Mouse (Mus musculus): ENCODE data around the gene Sec13. TPM values are rescaled to one million over a fixed set of nuclear protein-coding genes. Genes with fewer than 3 reads are reported as not detected.

Gene Sec13
- polyA plus RNA-seq, 1 experiment from 2014 or later: 313 TPM

GRCm38 (mm10) chr6:113695766-113696355, 44.7 kb downstream of the Sec13 start:
- Histone ChIP-seq H3K27me3 (ENCODE audit: insufficient read depth, poor library complexity, severe bottlenecking) (no peaks in the 10 kb centered on the region), H3K4me3 (peak overlapping the region; percentile 95), H3K27ac (peak overlapping the region; percentile 95), H3K36me3 (peaks cover 24% of the 10 kb centered on the region), H3K4me1 (peaks cover 60% of the 10 kb centered on the region), H3K9me3 (no peaks in the 10 kb centered on the region)
- WGBS: 37% methylated on average over 4 of the region's 4 CpGs
- DNase-seq (ENCODE audit: low spot score): no peak

GRCm38 (mm10) chr6:113695203-113695602, 45.3 kb downstream of the Sec13 start:
- Histone ChIP-seq H3K4me3 (no peak overlapping the region), H3K27ac (peak overlapping the region; percentile 95; the same call in 1 of the 2 replicates), H3K36me3 (peaks cover 19% of the 10 kb centered on the region), H3K9me3 (no peaks in the 10 kb centered on the region), H3K27me3 (ENCODE audit: insufficient read depth, poor library complexity, severe bottlenecking) (no peaks in the 10 kb centered on the region), H3K4me1 (peaks cover 66% of the 10 kb centered on the region)
- WGBS: 68% methylated on average over 1 of the region's 1 CpGs
- no peak for DNase-seq (ENCODE audit: low spot score)

- 78% methylated on average over 5 of the region's 5 CpGs for WGBS
Measured at GRCm38 (mm10) chr6:113693377-113693776, 47.2 kb downstream of the Sec13 start.

GRCm38 (mm10) chr6:113692661-113693133, 47.8 kb downstream of the Sec13 start:
- Histone ChIP-seq H3K36me3 (peaks cover 14% of the 10 kb centered on the region), H3K9me3 (no peaks in the 10 kb centered on the region), H3K4me1 (peaks cover 60% of the 10 kb centered on the region), H3K4me3 (no peak overlapping the region), H3K27ac (peak overlapping the region; percentile 37; the same call in 1 of the 2 replicates), H3K27me3 (ENCODE audit: insufficient read depth, poor library complexity, severe bottlenecking) (no peaks in the 10 kb centered on the region)
- DNase-seq (ENCODE audit: low spot score): no peak
- 88% methylated on average over 5 of the region's 5 CpGs for WGBS

More at GRCm38 (mm10) chr6:113693377-113693776, 47.2 kb downstream of the Sec13 start:
- Histone ChIP-seq H3K4me1 (peaks cover 62% of the 10 kb centered on the region), H3K27ac (peak overlapping the region; percentile 37; the same call in 1 of the 2 replicates), H3K4me3 (no peak overlapping the region), H3K9me3 (no peaks in the 10 kb centered on the region), H3K36me3 (peaks cover 11% of the 10 kb centered on the region), H3K27me3 (ENCODE audit: insufficient read depth, poor library complexity, severe bottlenecking) (no peaks in the 10 kb centered on the region)
- no peak for DNase-seq (ENCODE audit: low spot score)

GRCm38 (mm10) chr6:113691084-113691462, 49.5 kb downstream of the Sec13 start:
- Histone ChIP-seq H3K27me3 (ENCODE audit: insufficient read depth, poor library complexity, severe bottlenecking) (no peaks in the 10 kb centered on the region), H3K36me3 (peaks cover 15% of the 10 kb centered on the region), H3K27ac (peak overlapping the region; percentile 93), H3K4me1 (peaks cover 66% of the 10 kb centered on the region), H3K4me3 (peak overlapping the region; percentile 47), H3K9me3 (no peaks in the 10 kb centered on the region)
- 61% methylated on average over 4 of the region's 4 CpGs for WGBS
- DNase-seq (ENCODE audit: low spot score): no peak

- WGBS: under 1% methylated on average over 14 of the region's 14 CpGs
Measured at GRCm38 (mm10) chr6:113690400-113691083, 50.0 kb downstream of the Sec13 start.

GRCm38 (mm10) chr6:113690008-113690399, 50.5 kb downstream of the Sec13 start:
- H3K4me1 ChIP-seq: peaks cover 57% of the 10 kb centered on the region
- peaks cover 15% of the 10 kb centered on the region for H3K36me3 ChIP-seq
- DNase-seq (ENCODE audit: low spot score): peak; percentile 85
- no peaks in the 10 kb centered on the region for H3K27me3 ChIP-seq (ENCODE audit: insufficient read depth, poor library complexity, severe bottlenecking)
- H3K4me3 ChIP-seq: peak overlapping the region; percentile 47; the same call in 1 of the 2 replicates
- H3K9me3 ChIP-seq: no peaks in the 10 kb centered on the region
- H3K27ac ChIP-seq: peak overlapping the region; percentile 93
- 8% methylated on average over 7 of the region's 7 CpGs for WGBS

More at GRCm38 (mm10) chr6:113690400-113691083, 50.0 kb downstream of the Sec13 start:
- H3K4me3 ChIP-seq: peak overlapping the region; percentile 47
- H3K27me3 ChIP-seq (ENCODE audit: insufficient read depth, poor library complexity, severe bottlenecking): no peaks in the 10 kb centered on the region
- peak overlapping the region; percentile 93 for H3K27ac ChIP-seq
- H3K4me1 ChIP-seq: peaks cover 61% of the 10 kb centered on the region
- H3K9me3 ChIP-seq: no peaks in the 10 kb centered on the region
- peaks cover 15% of the 10 kb centered on the region for H3K36me3 ChIP-seq
- peak; percentile 99 for DNase-seq (ENCODE audit: low spot score)

- Histone ChIP-seq H3K36me3 (peaks cover 12% of the 10 kb centered on the region; the same call in 1 of the 2 replicates), H3K4me3 (no peak overlapping the region), H3K9me3 (no peaks in the 10 kb centered on the region), H3K4me1 (peaks cover 42% of the 10 kb centered on the region), H3K27me3 (ENCODE audit: insufficient read depth, poor library complexity, severe bottlenecking) (no peaks in the 10 kb centered on the region), H3K27ac (peak overlapping the region; percentile 12)
- WGBS: 45% methylated on average over 8 of the region's 8 CpGs
- no peak for DNase-seq (ENCODE audit: low spot score)
Measured at GRCm38 (mm10) chr6:113686551-113687125, 53.9 kb downstream of the Sec13 start.

GRCm38 (mm10) chr6:113683081-113683825, 57.3 kb downstream of the Sec13 start:
- no peak overlapping the region for H3K27ac ChIP-seq
- no peak overlapping the region for H3K4me3 ChIP-seq
- no peak for DNase-seq (ENCODE audit: low spot score)
- H3K27me3 ChIP-seq (ENCODE audit: insufficient read depth, poor library complexity, severe bottlenecking): no peaks in the 10 kb centered on the region
- H3K36me3 ChIP-seq: peaks cover 12% of the 10 kb centered on the region; the same call in 1 of the 2 replicates
- H3K9me3 ChIP-seq: no peaks in the 10 kb centered on the region
- H3K4me1 ChIP-seq: peaks cover 25% of the 10 kb centered on the region
- WGBS: 85% methylated on average over 10 of the region's 10 CpGs

GRCm38 (mm10) chr6:113681271-113681670, 59.3 kb downstream of the Sec13 start:
- DNase-seq (ENCODE audit: low spot score): peak; percentile 91
- no peaks in the 10 kb centered on the region for H3K27me3 ChIP-seq (ENCODE audit: insufficient read depth, poor library complexity, severe bottlenecking)
- H3K4me1 ChIP-seq: peaks cover 10% of the 10 kb centered on the region
- H3K27ac ChIP-seq: no peak overlapping the region
- 0 out of 2 replicates have a peak, but pooled peaks cover 8% of the 10 kb centered on the region for H3K36me3 ChIP-seq
- H3K4me3 ChIP-seq: no peak overlapping the region
- 13% methylated on average over 4 of the region's 4 CpGs for WGBS
- H3K9me3 ChIP-seq: no peaks in the 10 kb centered on the region

- no peaks in the 10 kb centered on the region for H3K27me3 ChIP-seq (ENCODE audit: insufficient read depth, poor library complexity, severe bottlenecking)
- H3K27ac ChIP-seq: no peak overlapping the region
- 0 out of 2 replicates have a peak, but pooled peaks cover 8% of the 10 kb centered on the region for H3K36me3 ChIP-seq
- WGBS: 78% methylated on average over 9 of the region's 9 CpGs
- H3K4me1 ChIP-seq: peaks cover 10% of the 10 kb centered on the region
- no peak overlapping the region for H3K4me3 ChIP-seq
- no peak for DNase-seq (ENCODE audit: low spot score)
- no peaks in the 10 kb centered on the region for H3K9me3 ChIP-seq
Measured at GRCm38 (mm10) chr6:113679993-113680566, 60.5 kb downstream of the Sec13 start.
